Mouse (Mus musculus) heart, postnatal 0 days (tissue): Measurements from ENCODE around the gene Ptprb.

Experiments used
- CTCF ChIP-seq: IDR thresholded peaks from 2 replicates; pipeline ENCODE4 v1.5.1; 2016; ENCODE audit warnings: antibody characterized with exemption, control low read depth, low read depth
- EP300 ChIP-seq: IDR thresholded peaks from 2 replicates; pipeline ENCODE4 v1.6.1; 2016; ENCODE audit warnings: antibody characterized with exemption, low read depth

GRCm38 (mm10) chr10:116364759-116365158, 89.4 kb downstream of the Ptprb start:
- TF ChIP-seq CTCF (no peak), EP300 (no peak)
